Mouse (Mus musculus): ENCODE measurements around the gene Ckap2l. TPM values are rescaled to one million over a fixed set of nuclear protein-coding genes. Genes with fewer than 3 reads are reported as not detected.
A peak's percentile ranks its signal among the peaks of the same experiment; 100 is the strongest.

Ckap2l gene
- total RNA-seq, 2 experiments from 2014 or later = 0.23 to 0.30 TPM

DNA sequence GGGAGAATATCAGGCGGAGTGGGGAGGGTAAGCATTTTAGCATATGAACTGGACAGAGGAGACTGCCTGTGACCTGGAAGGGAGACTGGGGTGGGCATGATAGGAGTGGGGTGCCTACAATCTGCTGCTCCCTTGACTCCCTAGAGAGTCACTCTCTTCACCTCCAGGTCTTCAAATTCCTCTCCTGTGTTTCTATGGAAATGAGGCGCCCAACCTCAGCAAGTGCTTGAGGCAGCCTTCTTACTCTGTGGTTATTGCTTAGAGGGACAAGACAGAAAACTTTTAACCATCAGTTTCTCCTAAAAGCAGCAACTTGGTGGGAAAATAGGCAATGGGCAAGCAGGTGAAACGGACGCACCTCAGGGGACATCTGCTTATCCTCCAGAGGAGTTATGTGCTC is 60.5 kb downstream of the Ckap2l start:
- no peak for DNase-seq (ENCODE audit: low spot score in 2 of 2)

DNA sequence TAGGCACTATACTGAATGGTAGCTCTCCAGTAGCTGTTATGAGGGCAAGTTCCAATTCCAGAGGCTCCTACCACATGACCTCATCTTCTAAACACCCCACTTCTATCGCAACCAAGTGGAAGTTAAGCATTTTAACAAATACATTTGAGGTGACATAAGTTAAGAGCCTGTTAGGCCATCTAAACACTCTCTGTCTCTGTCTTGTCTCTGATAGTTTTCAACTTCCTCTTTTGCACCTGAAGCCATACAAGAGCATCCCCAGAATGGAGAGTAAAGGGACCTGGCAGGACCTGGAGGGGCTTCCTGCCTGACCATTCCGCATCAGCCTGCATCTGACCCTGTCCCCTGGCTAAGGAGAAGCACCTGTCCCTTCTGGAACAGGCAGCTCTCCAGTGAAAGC is 62.3 kb downstream of the Ckap2l start:
- DNase-seq (ENCODE audit: low spot score in 2 of 2) = no peak

DNA sequence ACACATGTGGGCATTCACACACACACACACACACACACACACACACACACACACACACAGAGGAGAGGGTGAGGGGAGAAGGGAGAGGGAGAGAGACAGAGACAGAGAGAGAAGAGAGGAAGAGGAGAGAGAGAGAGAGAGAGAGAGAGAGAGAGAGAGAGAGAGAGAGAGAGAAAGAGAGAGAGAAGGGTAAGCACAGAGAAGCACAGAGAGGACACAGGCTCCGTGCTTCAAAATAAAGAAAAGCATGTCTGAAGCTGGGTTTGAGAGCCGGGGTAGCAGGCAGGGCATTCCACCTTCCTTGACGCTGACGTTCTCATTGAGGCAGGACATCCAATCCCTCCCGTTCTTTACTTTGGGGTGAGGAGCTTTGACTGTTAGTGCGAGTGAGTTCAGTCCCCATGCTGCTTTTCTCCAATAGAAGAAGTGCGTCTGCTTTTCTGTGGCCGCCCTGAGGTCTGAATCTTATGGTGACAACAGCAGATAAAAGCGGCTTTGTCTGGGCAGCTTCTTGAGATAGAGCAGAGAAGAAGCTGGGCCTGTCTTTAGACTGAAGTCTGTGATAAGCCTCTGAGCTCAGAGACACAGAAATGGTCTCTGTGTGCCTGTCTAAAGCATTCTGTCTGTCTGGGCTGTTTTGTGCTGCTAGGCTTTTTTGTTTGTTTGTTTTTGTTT is 63.1 kb downstream of the Ckap2l start:
- no peak for DNase-seq (ENCODE audit: low spot score in 2 of 2)

DNA sequence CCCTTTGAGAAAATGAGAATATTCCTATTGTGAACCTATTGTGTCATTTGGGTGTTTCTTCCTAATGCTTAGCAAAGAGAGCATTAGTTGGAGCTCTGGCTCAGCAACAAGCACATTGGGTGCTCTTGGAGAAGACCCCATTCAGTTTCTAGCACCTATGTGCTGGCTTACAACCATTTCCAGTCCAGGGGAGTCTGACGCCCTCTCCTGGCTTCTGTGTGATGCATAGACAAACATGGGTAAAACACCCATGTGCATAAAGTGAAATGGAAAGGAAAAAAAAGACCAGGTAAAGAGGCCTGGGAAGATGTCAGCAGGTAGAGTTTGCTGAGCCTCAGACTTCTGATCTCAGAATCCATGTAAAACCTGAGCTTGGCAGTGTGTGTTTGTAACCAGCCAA is 63.8 kb downstream of the Ckap2l start:
- DNase-seq (ENCODE audit: low spot score in 2 of 2) = no peak

DNA sequence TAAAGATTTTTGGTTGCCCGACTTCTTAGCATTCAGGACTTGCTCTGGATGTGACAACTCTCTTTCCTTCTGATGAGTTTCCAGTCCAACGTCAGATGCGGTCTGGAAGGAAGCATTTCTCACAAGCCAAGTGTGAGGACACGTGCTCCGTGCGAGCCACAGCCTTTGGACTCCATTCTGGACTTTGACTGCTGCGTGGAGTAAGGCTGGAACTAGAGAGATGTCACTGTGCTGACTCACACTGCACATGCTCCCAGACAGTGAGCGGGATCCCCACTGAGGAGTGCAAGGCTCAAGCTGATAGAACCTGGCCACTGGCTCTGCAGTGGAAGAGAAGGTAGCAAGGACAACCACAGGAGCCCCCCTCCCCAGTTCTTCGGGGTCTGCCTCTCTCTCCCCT is 64.5 kb downstream of the Ckap2l start:
- peak in 1 of 2 experiments; percentile 38 for DNase-seq (ENCODE audit: low spot score in 2 of 2)

DNA sequence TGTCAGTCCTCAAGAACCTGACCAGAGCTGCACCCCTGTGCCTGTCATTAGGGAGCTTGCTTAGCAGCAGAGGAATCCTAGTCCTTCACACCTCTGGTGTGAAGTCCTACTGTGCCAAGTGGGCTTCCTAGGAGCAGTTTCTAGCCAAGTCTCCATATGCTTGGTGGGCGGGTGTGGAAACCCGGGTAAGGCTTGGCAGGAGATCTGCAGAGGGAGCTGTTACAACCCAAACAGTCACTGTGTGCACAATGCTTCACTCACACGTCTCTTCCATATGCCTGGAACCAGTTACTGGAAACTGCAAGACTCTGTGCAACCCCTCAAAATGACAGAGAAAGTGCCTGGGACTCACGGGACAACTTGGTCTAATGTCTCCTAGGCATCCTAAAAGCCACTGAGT is 65.0 kb downstream of the Ckap2l start:
- peak; percentile 83 to 93 for DNase-seq (ENCODE audit: low spot score in 2 of 2)

DNA sequence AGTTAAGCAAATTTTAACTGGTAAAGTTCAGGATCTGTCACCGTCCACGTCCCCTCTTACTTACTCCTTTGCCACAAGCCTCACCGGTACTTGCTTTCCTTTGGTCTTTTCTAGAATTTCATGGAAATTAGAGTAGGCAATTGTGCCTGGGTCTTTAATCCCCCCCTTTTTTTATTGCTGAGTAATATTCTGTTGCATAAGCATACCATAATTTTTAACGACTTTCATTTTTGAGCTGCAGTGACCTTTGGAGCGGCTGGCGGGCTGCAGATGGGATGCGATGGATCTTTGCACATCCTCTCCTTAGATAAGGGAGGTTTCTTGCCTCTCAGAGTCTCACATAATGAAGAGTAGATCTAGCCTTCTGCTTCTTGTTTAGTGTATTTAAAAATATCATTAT is 67.7 kb downstream of the Ckap2l start:
- no peak for DNase-seq (ENCODE audit: low spot score in 2 of 2)

DNA sequence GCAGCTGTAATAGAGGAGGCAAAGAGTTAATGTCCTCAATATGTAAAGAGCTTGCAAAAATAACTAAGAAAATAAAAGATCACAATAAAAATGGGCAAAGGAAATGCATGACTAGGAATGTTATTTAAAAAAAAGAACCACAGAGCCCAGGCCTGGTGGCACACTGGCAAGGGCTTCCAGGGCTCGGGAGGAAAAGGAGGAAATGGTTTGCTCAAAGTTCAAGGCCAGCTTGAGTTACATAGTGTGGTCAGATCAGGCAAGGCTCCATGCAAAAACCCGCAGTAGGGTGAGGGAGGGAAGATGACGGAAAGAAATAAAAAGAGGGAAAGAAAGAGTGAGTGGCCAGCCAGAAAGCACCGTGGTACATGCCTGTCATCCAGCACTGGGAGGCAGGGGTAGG is 68.4 kb downstream of the Ckap2l start:
- DNase-seq (ENCODE audit: low spot score in 2 of 2) = no peak

DNA sequence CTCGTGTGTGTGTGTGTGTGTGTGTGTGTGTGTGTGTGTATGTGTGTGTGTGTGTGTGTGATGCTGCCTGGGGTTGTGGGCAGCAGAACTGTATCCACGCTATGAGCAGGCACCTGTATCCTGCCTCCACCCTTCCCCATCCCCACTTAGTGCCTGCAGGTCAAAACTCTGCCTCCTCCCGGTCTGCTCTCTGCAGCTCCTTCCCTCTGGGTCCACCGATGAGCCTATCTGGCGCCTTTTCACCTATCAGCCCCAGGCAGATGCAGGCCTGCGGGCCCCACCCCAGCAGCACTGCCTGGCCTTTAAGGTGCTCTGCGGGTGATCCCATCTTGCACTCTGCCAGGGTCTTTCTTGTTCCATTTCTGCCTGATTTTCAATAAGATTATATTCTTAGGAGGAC is 69.3 kb downstream of the Ckap2l start:
- no peak for DNase-seq (ENCODE audit: low spot score in 2 of 2)

DNA sequence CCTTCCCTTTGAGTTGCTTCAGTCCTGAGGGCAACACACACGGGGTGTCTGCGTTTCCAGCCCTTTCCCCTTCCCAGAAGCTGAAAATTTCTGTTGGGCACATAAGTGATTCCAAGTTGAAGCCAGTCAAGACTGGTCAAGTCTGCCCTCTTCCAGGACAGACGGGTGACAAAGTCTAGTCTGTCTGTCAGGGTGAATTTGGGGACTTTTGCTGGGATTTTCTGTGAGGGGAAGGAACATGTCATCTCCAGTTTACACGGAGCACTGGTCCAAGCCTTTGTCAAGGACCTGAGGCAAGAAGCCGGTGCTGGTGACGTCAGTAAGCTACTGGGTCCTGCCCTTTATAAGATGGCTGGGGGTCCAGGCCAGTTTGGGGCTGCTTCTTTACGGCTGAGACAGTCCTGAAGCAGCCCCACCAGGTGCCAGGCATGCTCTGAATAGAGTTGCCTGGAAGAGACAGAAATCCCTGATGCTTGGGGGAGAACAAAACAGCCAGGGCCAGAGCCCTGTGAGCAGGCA is 69.9 kb downstream of the Ckap2l start:
- no peak for DNase-seq (ENCODE audit: low spot score in 2 of 2)

DNA sequence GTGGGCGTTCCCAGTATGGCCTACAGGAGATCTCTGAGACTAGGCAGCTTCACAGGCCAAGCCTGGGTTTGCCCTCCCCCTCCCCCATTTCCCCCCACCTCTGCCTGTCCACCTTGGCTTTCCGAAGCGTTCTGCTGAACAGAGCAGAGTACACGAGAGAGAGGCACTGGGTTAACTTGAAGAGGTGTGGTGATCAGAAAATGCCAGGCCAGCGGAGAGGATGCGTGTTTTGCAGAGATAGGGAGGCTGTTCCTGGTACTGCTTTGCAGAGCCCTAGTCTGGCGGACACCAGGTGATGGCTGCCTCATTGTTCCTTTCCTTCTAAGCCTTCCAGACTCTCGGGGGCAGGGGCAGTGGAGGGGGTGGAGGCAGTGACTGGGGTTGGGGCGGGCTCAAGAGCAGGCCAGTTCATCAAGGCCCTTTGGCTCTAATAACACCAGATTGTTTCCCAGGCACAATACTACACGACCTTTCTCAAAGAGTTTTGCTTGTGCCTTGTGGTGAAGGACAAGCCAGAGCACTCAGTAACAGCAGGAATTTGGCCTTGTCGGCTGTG is 70.6 kb downstream of the Ckap2l start:
- no peak for DNase-seq (ENCODE audit: low spot score in 2 of 2)

DNA sequence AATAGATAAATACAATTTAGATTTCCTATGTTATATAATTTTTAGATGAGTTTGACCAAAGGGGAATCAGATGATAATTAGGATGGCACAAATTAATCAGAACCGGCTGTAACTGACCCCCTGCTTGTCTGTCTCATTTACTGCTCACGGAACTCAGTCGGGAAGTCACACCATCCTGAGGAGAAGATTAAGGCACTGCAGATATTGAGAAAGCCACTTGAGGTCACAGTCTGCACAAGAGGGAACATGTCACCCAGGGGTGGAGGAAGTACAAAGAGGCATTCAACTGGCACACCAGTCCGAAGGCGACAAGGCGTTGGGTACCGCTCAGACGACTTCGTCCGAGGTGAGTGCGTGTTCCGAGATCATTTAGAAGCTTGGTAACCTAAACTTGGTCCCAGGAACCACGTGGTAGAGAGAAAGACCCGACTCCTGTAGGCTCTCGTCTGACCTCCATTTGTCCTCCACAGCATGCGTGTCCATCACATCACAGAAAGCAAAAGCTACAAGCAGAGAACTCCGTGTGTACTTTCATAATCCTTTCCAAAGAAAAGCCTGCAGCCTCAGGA is 71.7 kb downstream of the Ckap2l start:
- no peak for DNase-seq (ENCODE audit: low spot score in 2 of 2)

DNA sequence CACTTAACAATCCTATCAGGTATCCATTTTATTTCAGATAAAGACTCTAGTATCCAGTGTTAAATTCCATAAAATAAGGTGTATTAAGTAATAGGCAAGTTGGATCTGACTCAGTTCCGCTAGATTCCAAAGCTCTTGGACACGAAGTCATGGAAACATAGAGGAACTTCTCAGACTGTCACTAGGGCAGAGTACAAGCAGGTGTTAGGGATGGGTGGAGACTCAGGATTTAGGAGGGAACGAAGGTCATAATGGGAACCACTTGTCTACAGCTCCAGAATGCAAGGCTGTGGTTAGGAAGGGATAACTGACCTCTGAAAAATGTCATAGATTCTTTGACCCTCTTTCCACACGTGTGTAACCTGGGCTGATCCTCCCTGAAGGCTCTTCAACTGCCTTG is 72.8 kb downstream of the Ckap2l start:
- no peak for DNase-seq (ENCODE audit: low spot score in 2 of 2)

DNA sequence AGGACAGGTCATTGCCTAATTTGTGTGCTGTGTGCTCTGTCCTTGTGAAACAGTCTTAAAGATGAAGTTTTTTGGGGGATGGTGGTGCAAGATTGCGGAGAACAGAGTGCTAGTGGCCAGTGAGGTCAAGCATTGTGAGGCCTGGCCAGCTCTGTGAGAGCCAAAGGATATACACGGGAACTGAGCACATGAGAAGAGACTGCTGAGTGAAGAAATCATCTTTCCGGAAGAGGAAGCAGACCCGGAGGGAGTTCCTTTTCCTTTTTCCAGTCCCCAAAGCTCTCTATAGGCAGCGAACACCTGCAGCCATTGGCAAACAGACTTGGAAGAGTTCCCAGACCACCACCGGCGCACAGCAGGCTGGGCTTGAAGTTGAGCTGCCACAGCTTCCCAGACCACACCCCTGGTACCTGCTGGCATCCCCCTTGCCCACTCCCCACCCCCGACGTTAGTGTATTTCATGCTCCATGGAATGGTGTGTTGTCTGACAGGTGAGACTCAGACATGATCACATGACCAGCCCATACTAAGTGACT is 75.8 kb downstream of the Ckap2l start:
- DNase-seq (ENCODE audit: low spot score in 2 of 2) = no peak

DNA sequence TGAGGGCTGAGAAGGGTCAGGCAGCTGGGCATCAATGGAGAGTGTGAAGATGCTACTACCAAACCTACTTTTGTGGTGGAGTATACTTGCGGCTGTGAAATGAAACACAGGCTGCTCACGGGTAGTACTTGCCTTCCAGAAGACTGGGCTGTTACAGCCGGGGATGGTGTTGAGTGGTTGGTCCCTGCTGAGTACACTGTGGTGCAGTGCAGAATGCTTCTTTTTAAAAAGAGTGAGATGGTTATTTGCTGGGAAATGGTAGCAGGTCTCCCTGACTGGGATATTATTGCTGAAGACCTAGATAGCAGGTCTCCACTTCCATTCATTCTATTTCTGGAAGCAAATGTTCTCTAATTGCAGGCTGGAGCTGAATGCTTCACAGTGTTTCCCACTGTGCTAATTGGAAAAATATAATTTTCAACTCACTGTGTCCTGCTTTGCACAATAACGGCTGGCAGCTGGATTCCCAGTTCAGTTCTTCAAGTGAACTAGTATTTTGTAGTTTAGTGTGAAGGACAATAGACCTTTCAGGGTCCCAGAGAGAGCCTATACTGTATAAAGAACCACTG is 78.4 kb downstream of the Ckap2l start:
- DNase-seq (ENCODE audit: low spot score in 2 of 2) = peak in 1 of 2 experiments; percentile 11

Other genes with a start within 250 kb of the Ckap2l start
- gene Vinac1, start 249.0 kb downstream of the Ckap2l start, total RNA-seq (2021) = under 1 TPM in 1 of 2 experiments, not detected in 1; 0.10 TPM
- 10 to 100 TPM; 34.3 to 34.5 TPM for gene Ttl, start 231.3 kb downstream of the Ckap2l start, total RNA-seq (2021)
- 10 to 100 TPM; 15.0 to 19.5 TPM for gene Polr1b, start 196.2 kb downstream of the Ckap2l start, total RNA-seq (2021)
- 10 to 100 TPM; 12.1 to 12.2 TPM for gene Chchd5, start 167.5 kb downstream of the Ckap2l start, total RNA-seq (2021)
- 100 to 1,000 TPM; 126 to 129 TPM for gene Slc20a1, start 98.4 kb downstream of the Ckap2l start, total RNA-seq (2021)
- under 1 TPM; 0.47 to 0.71 TPM for gene Il1a, start 12.8 kb upstream of the Ckap2l start, total RNA-seq (2021)
- gene Il1b, start 73.9 kb upstream of the Ckap2l start, total RNA-seq (2021) = not detected
- under 1 TPM; 0.22 to 0.43 TPM for gene F830045P16Rik, start 239.4 kb upstream of the Ckap2l start, total RNA-seq (2021)

Data from layer of hippocampus, adult 18-20 months (tissue).